Mouse (Mus musculus) heart, postnatal 14 days (tissue): ENCODE measurements around the gene Faim2. TPM values are rescaled to one million over a fixed set of nuclear protein-coding genes. Genes with fewer than 3 reads are reported as not detected.

Source experiments
- DNase-seq, 2 experiments: peaks; one replicate each; pipeline ENCODE4 v3.0.0; 2021 to 2022
- intact Hi-C: fragments of 180-260 bp; cut with DNase I; formaldehyde crosslinking; loops from one replicate; pipeline ENCODE4 v1.15.1; 2025
- total RNA-seq, 2 experiments: library from RNA; stranded (reverse); gene quantifications; 2 replicates each; pipeline ENCODE4 v1.2.3; 2021

Faim2 gene
- total RNA-seq, 2 experiments from 2014 or later = 0.12 to 0.74 TPM

GRCm38 (mm10) chr15:99510621-99511020 lies 17.3 kb downstream of the Faim2 start:
- intact Hi-C loops = no loop called here
- no peak for DNase-seq

GRCm38 (mm10) chr15:99509840-99510239 lies 18.1 kb downstream of the Faim2 start:
- intact Hi-C loops = no loop called here
- no peak for DNase-seq

- intact Hi-C loops = no loop called here
- DNase-seq = no peak
These were observed 22.5 kb downstream of the Faim2 start for GRCm38 (mm10) chr15:99505324-99506095.

GRCm38 (mm10) chr15:99503256-99503655 lies 24.7 kb downstream of the Faim2 start:
- intact Hi-C loops = no loop called here
- peak in 1 of 2 experiments; percentile 41 for DNase-seq

GRCm38 (mm10) chr15:99502311-99502831 lies 25.6 kb downstream of the Faim2 start:
- intact Hi-C loops = no loop called here
- no peak for DNase-seq

- DNase-seq = no peak
- intact Hi-C loops = no loop called here
These were observed 26.4 kb downstream of the Faim2 start for GRCm38 (mm10) chr15:99501292-99502260.

- no peak for DNase-seq
- intact Hi-C loops = no loop called here
These were observed 27.6 kb downstream of the Faim2 start for GRCm38 (mm10) chr15:99500320-99500719.

GRCm38 (mm10) chr15:99499726-99500125 lies 28.2 kb downstream of the Faim2 start:
- DNase-seq = no peak

GRCm38 (mm10) chr15:99498781-99499180 lies 29.2 kb downstream of the Faim2 start:
- intact Hi-C loops = loop anchor here (10.0 kb wide), 2 partner anchors 276 to 406 kb away; partner anchors contain the start of gene Cers5
- peak; percentile 31 to 34 for DNase-seq

More at GRCm38 (mm10) chr15:99499726-99500125, 28.2 kb downstream of the Faim2 start:
- intact Hi-C loops = loop anchor here (10.0 kb wide), 2 partner anchors 275 to 405 kb away; partner anchors contain the start of gene Cers5

- intact Hi-C loops = loop anchor here (10.0 kb wide), 2 partner anchors 276 to 406 kb away; partner anchors contain the start of gene Cers5
- DNase-seq = no peak
These were observed 29.6 kb downstream of the Faim2 start for GRCm38 (mm10) chr15:99498356-99498755.

- peak; percentile 57 to 66 for DNase-seq
- intact Hi-C loops = loop anchor here (1.0 to 10.0 kb wide), 4 partner anchors 99 to 407 kb away; partner anchors contain the start of gene Cers5
These were observed 30.3 kb downstream of the Faim2 start for GRCm38 (mm10) chr15:99497527-99498242.

- intact Hi-C loops = loop anchor here (1.0 to 10.0 kb wide), 4 partner anchors 99 to 408 kb away; partner anchors contain the start of gene Cers5
These were observed 30.9 kb downstream of the Faim2 start for GRCm38 (mm10) chr15:99497061-99497460.

GRCm38 (mm10) chr15:99484745-99485144 lies 43.2 kb downstream of the Faim2 start:
- intact Hi-C loops = no loop called here
- DNase-seq = no peak

More at GRCm38 (mm10) chr15:99497061-99497460, 30.9 kb downstream of the Faim2 start:
- DNase-seq = peak; percentile 43 to 67

GRCm38 (mm10) chr15:99475814-99476213 lies 52.2 kb downstream of the Faim2 start:
- intact Hi-C loops = no loop called here

GRCm38 (mm10) chr15:99474576-99474926 lies 53.4 kb downstream of the Faim2 start, which contains the start of gene Bcdin3d:
Gene Bcdin3d, minus strand, starts transcription at chr15:99474730.
- DNase-seq = peak; percentile 89 to 93
- intact Hi-C loops = no loop called here

More at GRCm38 (mm10) chr15:99475814-99476213, 52.2 kb downstream of the Faim2 start:
- DNase-seq = no peak

- intact Hi-C loops = loop anchor here (2.0 kb wide), 1 partner anchor 145 kb away; no protein-coding TSS in a partner anchor
These were observed 54.0 kb downstream of the Faim2 start for GRCm38 (mm10) chr15:99473801-99474575.

GRCm38 (mm10) chr15:99472972-99473371 lies 55.0 kb downstream of the Faim2 start:
- intact Hi-C loops = loop anchor here (2.0 kb wide), 1 partner anchor 144 kb away; no protein-coding TSS in a partner anchor
- DNase-seq = no peak

More at GRCm38 (mm10) chr15:99473801-99474575, 54.0 kb downstream of the Faim2 start:
- DNase-seq = peak; percentile 63 to 73

GRCm38 (mm10) chr15:99471677-99472063 lies 56.3 kb downstream of the Faim2 start:
- DNase-seq = no peak
- intact Hi-C loops = loop anchor here (2.0 kb wide), 1 partner anchor 143 kb away; no protein-coding TSS in a partner anchor
